Mouse (Mus musculus) thymus, adult 2 months (tissue): ENCODE measurements around the gene Pitpnm2.

Source experiments
- CTCF ChIP-seq: fragments of 200-500 bp; IDR thresholded peaks from 2 replicates; pipeline ENCODE4 v1.5.1; 2012; ENCODE audit warnings: mild to moderate bottlenecking, control low read depth, low read length, moderate library complexity, borderline replicate concordance; ENCODE audit not compliant: control insufficient read depth, poor library complexity, insufficient read depth; ENCODE audit errors: extremely low read depth
- POLR2A ChIP-seq: fragments of 200-500 bp; IDR thresholded peaks from 2 replicates; pipeline ENCODE4 v1.6.1; 2012; ENCODE audit warnings: mild to moderate bottlenecking, low read length, control low read depth, moderate library complexity; ENCODE audit not compliant: control insufficient read depth, poor library complexity, insufficient read depth; ENCODE audit errors: extremely low read depth

- no peak for TF ChIP-seq CTCF
- no peak for TF ChIP-seq POLR2A
Measured at GRCm38 (mm10) chr5:124189572-124189981, 60.0 kb downstream of the Pitpnm2 start.
